Mouse (Mus musculus) cerebellum, adult 2 months (tissue): ENCODE data around the gene Cldn22. TPM values are rescaled to one million over a fixed set of nuclear protein-coding genes. Genes with fewer than 3 reads are reported as not detected.

Experiments
- DNase-seq, 2 experiments: peaks; one replicate each; pipeline ENCODE4 v3.0.0; 2021
- H3K27ac ChIP-seq: fragments of 200-500 bp; 2 replicates; pipeline ENCODE4 v1.5.1; 2012; ENCODE audit warnings: low read length, control low read depth, inconsistent platforms; ENCODE audit not compliant: insufficient read depth
- H3K27me3 ChIP-seq: fragments of 200-500 bp; 2 replicates; pipeline ENCODE4 v1.6.1; 2012; ENCODE audit warnings: inconsistent platforms, mild to moderate bottlenecking, low read length, moderate library complexity; ENCODE audit not compliant: control insufficient read depth, insufficient read depth
- H3K4me1 ChIP-seq: fragments of 200-500 bp; 2 replicates; pipeline ENCODE4 v1.6.1; 2011; ENCODE audit warnings: low read length; ENCODE audit not compliant: control insufficient read depth, insufficient read depth
- H3K4me3 ChIP-seq: fragments of 200-500 bp; replicated peaks from 2 replicates; pipeline ENCODE3; 2011; ENCODE audit warnings: mild to moderate bottlenecking, low read depth, low read length, control low read depth; ENCODE audit not compliant: insufficient read depth
- CTCF ChIP-seq: fragments of 200-500 bp; IDR thresholded peaks from 2 replicates; pipeline ENCODE4 v1.5.1; 2011; ENCODE audit warnings: low read depth, mild to moderate bottlenecking, control low read depth, low read length, moderate library complexity, borderline replicate concordance; ENCODE audit not compliant: insufficient read depth
- POLR2A ChIP-seq: fragments of 200-500 bp; IDR thresholded peaks from 2 replicates; pipeline ENCODE4 v1.6.1; 2011; ENCODE audit warnings: low read length, control low read depth, borderline replicate concordance; ENCODE audit not compliant: insufficient read depth
- whole genome bisulfite sequencing: fragments of 180-500 bp; shearing (Covaris S2); methylation state at CpG from one replicate; pipeline ENCODE4 v1.1.7; 2018; 5-methylcytosine and 5-hydroxymethylcytosine counted together
- polyA plus RNA-seq: library from polyadenylated mRNA; depleted of rRNA; stranded (reverse); fragments of >200 nt; gene quantifications from 2 replicates; pipeline ENCODE4 v1.2.3, GENCODE M21; 2012; rRNA removed

Gene Cldn22
- polyA plus RNA-seq, 1 experiment: 0.11 TPM

DNA sequence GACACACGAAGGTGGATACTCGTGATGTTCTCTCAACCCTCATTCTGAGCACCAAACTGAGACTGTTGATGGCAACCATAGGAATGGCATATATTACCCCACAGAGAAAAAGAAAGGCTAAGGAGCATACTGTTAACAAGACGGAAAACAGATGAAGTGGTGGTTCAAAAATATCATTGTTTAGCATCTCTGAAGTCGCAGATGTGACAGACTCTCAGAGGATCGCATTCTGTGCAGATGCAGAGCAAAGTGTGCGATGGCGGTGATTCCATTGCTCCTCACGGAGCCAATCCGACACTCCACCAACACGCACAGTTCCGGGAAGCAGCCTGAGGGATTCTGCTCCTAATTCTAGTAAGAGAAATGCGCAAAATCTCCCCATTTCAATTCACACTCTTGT, 35.0 kb downstream of the Cldn22 start:
- TF ChIP-seq CTCF (no peak), POLR2A (no peak)
- Histone ChIP-seq H3K27ac (no peak overlapping the region), H3K4me3 (no peak overlapping the region), H3K4me1 (no peaks in the 10 kb centered on the region), H3K27me3 (no peaks in the 10 kb centered on the region)
- WGBS: 92% methylated on average over 12 of the region's 12 CpGs
- no peak for DNase-seq

DNA sequence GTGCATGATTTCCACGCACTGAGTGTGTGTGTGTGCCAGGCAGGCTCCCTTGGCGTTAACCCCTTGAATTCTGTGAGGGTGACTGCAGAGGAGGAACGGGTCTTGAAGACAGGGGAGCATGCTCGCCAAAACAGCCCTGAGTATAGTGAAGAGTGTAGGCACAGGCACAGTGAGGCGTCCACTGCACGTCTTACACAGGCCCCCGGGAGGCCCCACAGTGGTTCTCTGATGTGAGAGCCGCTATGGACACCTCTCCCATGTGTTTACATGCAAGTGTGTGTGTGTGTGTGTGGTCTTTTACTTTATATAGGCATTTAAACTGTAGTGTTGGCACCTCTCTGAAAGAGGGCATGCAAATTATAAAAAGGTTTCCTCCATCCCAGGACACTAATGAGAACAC, 42.3 kb downstream of the Cldn22 start:
- Histone ChIP-seq H3K27ac (no peak overlapping the region), H3K4me3 (no peak overlapping the region), H3K4me1 (no peaks in the 10 kb centered on the region), H3K27me3 (no peaks in the 10 kb centered on the region)
- WGBS: 74% methylated on average over 8 of the region's 8 CpGs
- DNase-seq: no peak
- no peak for TF ChIP-seq POLR2A
- TF ChIP-seq CTCF: no peak

DNA sequence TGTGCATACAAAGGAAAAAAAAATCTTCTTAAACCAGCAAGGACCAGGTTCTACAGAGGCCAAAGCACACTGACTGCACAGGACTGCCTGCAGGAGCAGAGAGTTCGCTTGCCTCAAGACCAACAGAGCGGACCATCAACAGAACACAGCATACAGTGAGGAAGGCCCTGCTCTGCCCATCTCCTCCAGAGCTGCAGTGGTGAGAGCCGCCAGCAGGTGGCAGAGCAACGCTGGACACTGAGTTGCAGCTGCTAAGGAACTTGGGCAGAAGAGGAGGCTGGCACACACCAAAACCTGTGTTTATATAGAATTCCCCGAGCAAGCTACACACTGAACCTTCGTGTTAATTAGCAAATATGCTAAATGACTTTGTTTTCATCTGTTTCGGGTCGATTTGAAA, 42.8 kb downstream of the Cldn22 start:
- 23% methylated on average over 8 of the region's 8 CpGs for WGBS
- no peaks in the 10 kb centered on the region for H3K27me3 ChIP-seq
- DNase-seq: peak; percentile 57 to 78
- H3K4me3 ChIP-seq: no peak overlapping the region
- TF ChIP-seq CTCF (peak; percentile 95), POLR2A (no peak)
- H3K27ac ChIP-seq: no peak overlapping the region
- no peaks in the 10 kb centered on the region for H3K4me1 ChIP-seq

DNA sequence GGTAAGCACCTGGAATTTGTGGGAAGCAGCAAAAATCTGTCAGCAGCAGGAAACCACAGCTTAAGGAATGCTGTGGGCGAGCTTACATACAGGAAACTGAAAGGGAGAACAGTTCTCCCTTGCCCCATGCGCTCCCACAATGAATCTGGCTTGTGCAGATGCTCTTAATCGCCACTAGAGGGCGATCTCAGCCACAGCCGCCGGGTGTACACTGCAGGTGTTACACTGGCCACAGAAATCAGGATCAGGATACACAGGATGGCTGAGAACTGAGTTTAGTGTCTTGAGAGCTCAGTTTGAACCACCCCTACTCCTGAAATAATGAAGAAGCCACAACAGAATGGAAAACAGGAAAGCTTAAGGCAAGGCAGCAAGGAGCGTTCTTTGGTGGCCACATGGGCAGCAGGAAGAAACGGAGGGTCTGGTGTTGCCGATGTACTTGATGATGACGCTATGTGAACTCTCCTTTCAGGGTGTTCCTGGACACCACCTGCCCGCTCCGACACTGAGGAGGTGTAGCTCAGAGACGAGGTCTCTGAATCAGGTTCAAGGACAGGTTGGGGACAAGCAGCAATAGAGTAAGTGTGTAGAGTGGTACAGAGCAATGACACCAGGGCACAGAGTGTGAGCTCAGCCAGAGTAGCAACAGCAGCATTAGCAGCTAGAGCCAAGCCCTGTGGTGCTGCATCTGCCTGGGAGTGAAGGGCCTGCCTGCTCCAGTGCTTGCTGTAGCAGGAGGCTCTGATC, 48.3 kb downstream of the Cldn22 start:
- WGBS: 50% methylated on average over 13 of the region's 13 CpGs
- Histone ChIP-seq H3K27me3 (no peaks in the 10 kb centered on the region), H3K4me3 (no peak overlapping the region), H3K4me1 (no peaks in the 10 kb centered on the region), H3K27ac (no peak overlapping the region)
- DNase-seq: peak in 1 of 2 experiments; percentile 13
- TF ChIP-seq POLR2A (no peak), CTCF (peak; percentile 77)

DNA sequence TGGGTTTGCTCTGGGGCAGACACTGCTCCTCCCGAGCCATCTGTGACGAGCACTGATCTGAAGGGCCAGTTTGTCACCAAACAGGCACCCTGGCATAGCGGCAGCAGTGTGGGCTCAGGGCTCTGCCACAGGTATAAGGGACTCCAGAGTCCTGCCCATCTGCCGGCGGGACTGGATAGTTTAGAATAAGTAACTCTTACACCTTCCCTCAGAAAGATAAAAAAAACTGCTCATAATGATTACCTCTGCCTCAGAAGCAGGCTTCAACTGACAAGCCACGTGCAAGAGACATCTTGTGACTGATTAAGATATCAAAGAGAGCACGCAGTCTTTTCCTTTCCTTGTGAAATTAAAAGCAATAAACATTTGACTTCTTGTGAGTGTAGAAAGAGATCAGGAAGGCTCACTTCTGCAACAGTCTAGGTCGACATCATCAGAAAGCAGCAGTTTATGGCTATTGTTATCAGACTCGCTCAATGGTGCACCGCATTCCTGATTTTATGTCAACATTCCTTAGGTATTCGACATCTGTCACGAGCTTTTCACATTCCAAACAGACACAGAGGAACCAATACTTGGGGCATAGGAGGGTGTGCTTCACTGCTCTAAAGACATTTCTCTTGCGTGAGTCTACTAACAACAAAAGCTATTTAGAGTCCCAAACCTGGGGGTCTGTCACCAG, 50.4 kb downstream of the Cldn22 start:
- TF ChIP-seq CTCF (no peak), POLR2A (no peak)
- DNase-seq: no peak
- H3K4me1 ChIP-seq: no peaks in the 10 kb centered on the region
- 68% methylated on average over 13 of the region's 13 CpGs for WGBS
- no peak overlapping the region for H3K27ac ChIP-seq
- H3K4me3 ChIP-seq: no peak overlapping the region
- H3K27me3 ChIP-seq: no peaks in the 10 kb centered on the region

Other genes with a start within 250 kb of the Cldn22 start
- 15.4 and 20.4 TPM in 2 replicates for gene Ing2, start 148.9 kb upstream of the Cldn22 start, polyA plus RNA-seq
- gene Cdkn2aip, start 110.5 kb upstream of the Cldn22 start, polyA plus RNA-seq: 10.3 and 11.1 TPM in 2 replicates
- not detected in 2 replicates for gene Cldn24, start 2.3 kb upstream of the Cldn22 start, polyA plus RNA-seq
- 5.7 and 6.3 TPM in 2 replicates for gene Wwc2, start 166.4 kb downstream of the Cldn22 start, polyA plus RNA-seq